Mouse (Mus musculus) lung, adult 2 months (tissue): ENCODE measurements around the gene Pcnx3.

Experiments
- CTCF ChIP-seq: fragments of 200-500 bp; IDR thresholded peaks from 2 replicates; pipeline ENCODE4 v1.5.1; 2011; ENCODE audit warnings: mild to moderate bottlenecking, low read length, control low read depth; ENCODE audit not compliant: insufficient read depth
- POLR2A ChIP-seq: fragments of 200-500 bp; IDR thresholded peaks from 2 replicates; pipeline ENCODE4 v1.6.1; 2011; ENCODE audit warnings: low read depth, mild to moderate bottlenecking, control low read depth, low read length, borderline replicate concordance; ENCODE audit errors: extremely low read depth

- no peak for TF ChIP-seq POLR2A
- TF ChIP-seq CTCF: no peak
These were observed 20.3 kb downstream of the Pcnx3 start for GRCm38 (mm10) chr19:5668372-5668771.
